Mouse (Mus musculus) heart, postnatal 4 days (tissue): ENCODE results near the gene Bzw2. TPM values are rescaled to one million over a fixed set of nuclear protein-coding genes. Genes with fewer than 3 reads are reported as not detected.

ENCODE experiments used
- DNase-seq: peaks from one replicate; pipeline ENCODE4 v3.0.0; 2021
- total RNA-seq, 2 experiments: library from RNA; stranded (reverse); gene quantifications; 2 replicates each; pipeline ENCODE4 v1.2.3; 2021

Gene Bzw2
- total RNA-seq, 2 experiments from 2014 or later, result 168 to 170 TPM

DNA sequence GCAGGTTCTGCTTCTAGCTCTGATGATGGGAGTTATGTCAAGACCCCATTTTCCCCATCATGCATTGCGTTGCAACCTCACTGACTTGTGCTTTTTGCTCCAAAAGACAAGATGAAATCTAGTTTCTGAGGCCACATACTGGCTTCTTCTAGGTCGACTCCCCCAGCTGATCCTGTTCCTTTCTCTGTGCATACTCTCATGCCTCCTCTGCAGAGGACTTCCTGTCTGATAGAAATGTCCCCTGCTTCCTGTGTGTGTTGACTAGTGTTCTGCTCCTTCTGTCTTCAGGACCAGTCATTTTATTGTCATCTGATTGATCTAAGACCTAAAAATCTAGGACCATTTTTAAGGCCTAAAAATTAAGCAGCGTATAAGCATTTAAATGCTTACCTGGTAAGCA is 22.5 kb downstream of the Bzw2 start:
- DNase-seq, result no peak

DNA sequence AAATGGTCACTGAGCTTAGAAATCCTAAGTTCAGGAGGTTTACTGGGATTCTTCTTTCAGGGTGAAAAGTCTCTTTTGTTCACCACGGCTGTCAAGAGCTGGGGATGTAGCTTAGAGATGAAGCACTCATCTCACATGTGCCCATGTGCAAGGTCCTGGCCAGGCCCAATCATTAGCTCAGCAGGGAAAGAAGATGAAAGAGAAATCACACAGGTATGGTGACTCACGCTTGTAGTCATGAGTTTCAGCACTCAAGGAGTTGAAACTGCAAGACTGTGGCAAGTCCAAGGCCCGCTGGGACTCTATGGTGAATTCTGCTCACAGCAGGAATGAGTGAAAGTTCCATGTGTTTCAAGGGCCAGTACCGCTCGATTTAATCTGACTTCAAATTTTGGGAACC is 23.8 kb downstream of the Bzw2 start:
- no peak for DNase-seq

DNA sequence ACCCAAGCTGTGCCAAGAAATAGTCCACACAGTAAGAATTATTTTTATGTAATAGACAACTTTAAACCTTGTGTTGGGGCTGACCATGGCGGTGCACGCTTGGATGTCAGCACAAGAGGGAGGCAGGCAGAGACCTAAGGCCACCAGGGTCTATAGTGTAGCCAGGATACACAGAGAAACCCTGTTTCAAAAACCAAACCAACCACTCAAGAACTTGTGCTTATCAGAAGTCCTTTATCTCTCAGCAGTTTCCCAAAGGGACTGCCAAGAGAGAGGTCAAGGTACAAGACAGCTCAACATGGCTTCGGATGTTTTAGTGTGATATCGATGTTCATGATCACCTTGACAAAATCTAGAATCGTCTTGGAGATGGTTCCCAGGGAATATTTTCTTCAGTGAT is 24.3 kb downstream of the Bzw2 start:
- DNase-seq, result no peak

DNA sequence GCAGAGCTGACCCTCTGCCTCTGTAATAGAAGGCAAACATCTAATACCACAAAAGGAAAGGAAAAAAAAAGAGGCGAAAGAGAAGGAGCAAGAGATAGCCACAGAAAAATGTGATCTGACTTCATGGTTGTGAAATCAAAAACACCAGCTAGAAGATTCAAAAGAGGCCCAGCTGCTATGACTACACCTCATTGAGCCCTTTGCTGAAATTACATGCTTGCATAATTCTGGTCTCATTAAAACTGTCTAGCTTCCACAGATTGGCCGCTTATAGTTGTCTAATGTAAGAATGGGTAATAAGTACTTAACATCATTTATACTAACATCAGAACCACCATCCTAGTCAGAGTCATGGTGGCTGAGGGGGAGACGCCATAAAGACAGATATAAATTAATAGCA is 25.2 kb downstream of the Bzw2 start:
- DNase-seq, result no peak

DNA sequence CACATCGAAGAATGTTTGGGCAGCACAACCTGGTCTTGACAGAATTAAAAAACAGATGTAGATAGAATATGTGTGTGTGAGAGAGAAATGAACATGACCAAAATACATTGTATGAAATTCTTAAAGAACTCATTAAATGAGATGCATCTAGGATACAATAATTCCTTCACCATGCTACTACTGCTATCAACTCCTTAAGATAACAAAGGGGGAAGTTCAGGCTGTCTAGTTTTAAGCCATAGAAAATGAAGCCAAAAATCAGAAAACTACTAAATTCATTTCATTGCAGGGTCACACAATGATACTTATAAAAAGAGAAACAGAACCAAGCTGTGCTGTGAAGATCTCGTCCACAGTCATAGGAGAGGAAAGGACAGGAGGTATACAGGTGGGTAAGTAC is 25.6 kb downstream of the Bzw2 start:
- no peak for DNase-seq

DNA sequence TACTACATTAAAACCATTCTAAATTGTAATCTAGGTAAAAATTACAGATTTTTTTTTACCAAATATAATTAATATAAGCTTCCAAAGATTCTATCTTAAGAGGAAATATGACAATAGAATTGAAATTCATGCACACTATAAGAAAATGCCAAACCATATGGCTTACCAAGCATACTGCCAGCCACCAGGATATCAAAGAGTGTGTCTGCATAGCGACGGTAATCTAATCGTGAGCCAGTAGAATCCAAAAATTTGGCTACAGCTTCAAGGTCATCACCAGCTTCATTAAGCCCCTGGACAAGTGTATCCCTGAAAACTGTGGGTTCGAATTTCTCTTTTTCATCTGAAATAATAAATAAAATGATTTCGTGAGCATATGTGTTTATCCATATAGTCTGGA is 28.1 kb downstream of the Bzw2 start:
- DNase-seq, result no peak

DNA sequence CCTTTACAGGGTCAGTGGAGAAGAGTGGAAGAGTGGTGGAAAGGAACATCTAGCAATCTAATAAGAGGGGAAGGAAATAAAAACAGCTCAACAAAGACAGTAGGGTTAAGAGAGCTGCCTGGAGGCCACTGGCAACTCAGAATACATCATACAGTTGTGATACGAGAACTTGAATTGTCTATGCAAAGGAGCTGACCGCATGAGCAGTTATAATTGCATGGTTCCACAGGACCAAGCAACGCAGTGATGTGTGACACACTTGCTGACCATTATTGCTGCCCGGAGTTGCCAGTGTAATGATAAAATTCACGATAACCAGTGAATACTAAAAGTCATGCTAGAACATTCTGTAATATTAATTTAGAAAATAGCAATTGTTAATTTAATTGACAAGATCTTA is 31.8 kb downstream of the Bzw2 start:
- DNase-seq, result no peak

DNA sequence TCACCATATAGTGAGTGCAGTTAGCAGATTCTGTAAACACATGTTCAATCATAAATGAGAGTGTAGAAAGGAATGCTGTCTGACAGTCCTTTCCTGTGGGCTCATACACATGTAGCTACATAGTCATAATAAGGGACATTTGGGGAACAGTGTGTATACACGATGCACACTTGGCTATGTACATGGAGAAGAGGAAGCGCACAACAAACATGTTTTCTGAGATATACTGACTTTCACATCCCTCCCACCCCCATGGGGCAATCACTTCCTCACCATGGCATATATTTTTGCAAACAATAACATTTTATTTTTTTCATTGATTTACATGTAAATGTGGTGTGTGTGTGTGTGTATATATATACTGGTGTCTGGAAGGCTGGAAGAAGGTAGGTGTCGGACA is 38.6 kb downstream of the Bzw2 start:
- no peak for DNase-seq

DNA sequence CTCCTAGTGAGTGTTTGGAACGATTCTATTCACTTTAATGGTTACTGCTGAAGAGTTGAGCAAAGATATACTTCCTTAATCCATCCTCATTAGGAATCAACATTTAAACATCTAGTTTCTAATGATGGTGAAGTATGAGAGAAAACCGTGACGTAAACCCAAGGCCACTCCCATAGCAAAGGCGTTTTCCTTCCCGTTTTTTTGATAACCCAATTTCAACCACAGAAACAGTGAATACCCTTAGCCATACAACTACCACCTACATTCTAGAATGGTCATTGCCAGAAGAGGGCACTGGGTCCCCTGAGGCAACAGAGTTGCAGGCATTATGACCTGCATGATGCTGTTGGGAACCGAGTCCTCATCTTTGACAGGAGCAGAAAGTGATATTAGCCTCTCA is 40.7 kb downstream of the Bzw2 start:
- DNase-seq, result no peak

DNA sequence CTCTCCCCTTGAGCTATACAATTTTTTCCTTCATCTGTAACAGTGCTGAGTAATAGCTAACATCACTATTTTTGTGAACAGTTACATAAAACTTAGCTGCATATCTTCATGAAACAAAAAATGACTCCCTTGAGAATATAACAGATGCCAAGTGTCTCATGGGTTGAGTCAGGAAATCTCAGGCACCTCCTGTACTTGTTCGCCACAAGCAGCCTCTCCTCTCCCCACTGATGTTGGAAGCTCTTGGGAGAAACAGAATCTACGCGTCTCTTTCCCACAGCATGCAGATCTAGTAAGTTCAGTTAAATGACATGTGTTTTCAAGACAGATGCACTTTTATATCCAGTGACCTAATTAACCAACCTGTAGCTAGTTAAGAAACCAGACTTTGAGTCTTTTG is 45.8 kb downstream of the Bzw2 start:
- no peak for DNase-seq

DNA sequence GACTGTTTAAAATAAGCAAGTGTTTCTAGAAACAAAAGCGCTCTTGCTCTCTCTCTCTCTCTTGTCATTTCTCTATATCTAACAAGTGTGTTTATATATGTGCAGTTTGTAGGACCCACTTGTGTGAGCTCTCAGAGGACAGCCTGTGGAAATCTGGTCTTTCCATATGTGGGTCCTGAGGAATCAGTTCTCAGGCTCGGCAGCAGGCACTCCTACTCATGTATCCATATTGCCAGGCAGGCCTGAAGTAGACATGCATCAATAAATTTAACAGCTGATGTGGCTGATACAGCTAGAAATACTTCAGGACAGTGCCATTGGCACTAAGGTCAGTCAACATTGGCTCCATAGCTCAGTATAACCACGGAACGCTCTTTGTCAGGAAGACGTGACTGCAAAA is 46.8 kb downstream of the Bzw2 start:
- DNase-seq, result no peak

DNA sequence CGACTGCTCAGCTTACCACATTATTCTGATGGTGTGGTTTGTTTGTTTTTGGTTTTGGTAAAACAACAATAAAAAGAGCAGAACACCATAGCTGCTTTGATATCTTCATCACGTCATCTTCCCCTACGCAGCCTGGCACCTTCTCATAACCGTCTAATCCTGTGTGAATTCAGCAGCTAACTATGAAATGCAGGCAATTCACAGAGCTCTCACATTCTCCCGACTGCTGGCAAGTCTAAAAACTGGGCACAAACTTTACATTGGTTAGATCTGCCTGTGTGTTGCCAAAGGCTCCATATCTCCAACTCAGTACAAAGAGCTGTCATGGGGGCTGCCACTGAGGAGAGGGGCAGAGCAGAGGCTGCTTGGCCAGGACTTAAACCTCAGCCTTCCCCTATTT is 47.4 kb downstream of the Bzw2 start:
- DNase-seq, result no peak

DNA sequence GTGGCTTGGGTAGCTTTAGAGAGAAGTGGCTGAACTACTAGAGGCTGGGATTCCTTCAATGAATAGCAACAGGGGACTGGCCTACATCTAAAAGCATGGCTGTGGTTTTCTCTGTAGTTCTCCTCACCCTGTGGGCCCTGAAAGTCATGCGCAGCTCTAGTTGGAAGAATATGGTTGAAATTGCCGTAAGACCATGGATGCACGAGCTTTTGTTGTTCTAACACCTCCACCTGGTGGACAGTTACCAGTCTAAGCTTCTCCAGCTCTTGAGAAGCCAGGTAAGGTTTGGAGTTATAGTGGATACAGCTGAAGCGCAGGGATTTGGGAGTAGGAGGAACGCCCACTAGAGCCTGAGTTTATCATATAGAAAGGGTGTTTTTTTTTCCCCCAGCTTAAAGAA is 49.4 kb downstream of the Bzw2 start:
- no peak for DNase-seq

DNA sequence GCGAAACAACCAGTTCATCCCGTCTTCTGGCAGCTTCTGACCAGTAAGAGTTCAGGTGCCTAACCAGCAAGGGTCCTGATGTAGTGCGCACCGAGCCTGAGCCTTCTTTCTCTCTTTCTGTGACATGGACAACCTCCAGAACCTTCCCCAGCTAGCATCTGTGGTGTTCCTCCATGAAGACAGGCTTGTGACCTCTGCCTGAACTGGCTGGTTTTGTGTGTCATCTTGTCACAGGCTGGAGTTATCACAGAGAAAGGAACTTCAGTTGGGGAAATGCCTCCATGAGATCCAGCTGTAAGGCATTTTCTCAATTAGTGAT is 54.3 kb downstream of the Bzw2 start:
- no peak for DNase-seq

DNA sequence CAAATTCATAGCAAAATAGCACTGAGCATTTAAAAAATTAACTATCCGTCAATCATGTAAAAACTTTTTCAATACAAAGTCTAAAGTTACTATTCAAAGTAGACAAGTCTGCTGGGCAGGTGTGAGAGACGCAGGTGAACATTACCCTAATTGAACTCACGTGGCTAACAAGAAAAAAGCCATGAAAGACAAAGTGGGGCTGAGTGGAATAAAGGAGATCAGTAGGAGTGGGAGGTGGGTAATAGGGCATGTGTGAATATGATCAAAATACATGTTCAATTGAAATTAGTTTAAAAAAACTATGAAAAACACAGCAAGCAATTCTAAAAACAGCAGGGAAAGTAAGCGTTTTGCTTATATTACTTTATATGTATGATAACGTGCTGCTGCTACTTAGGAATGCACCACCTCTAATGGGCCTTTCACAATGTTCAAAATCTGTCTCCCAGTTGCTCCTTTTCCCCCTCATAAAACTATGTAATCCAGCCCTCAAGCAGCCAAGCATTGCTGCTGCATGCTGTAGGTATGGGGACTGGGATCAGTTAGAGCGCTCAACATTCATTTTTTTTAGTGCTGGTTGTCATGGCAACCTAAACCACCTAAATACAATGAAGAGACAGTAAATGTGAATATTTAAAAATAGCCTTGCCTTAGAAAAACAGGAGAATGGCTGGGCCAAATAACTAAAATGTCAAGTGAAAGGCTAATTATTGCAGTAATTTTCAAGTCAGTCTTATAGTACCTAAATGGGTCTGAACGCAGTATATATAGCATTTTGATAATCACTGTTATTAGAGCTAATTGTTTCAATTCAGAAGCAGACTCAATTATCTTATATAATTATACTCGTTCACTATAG is 54.9 kb downstream of the Bzw2 start:
- no peak for DNase-seq

DNA sequence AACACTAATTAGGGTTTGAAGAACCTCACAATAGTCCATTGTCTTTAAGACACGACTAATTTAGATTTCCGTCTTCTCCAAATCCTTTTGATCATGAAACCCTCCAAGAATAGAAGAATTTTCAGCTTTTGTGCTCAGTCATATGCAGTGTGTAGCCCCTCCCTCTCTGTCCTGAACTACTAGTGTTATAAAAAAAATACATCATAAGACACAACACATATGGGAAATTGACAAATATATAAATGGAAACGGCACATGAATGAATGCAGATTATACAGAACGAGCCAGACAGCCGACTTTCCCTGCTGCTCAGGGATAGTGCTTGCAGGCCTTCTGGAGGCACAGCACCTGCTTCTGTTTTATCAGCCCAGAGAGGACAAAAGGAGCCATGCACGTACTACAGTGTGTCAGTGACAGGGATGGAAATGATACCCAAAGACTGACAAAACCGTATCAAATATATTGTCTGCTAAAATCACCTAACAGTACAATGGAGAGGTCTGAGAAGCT is 62.5 kb downstream of the Bzw2 start:
- DNase-seq, result no peak

DNA sequence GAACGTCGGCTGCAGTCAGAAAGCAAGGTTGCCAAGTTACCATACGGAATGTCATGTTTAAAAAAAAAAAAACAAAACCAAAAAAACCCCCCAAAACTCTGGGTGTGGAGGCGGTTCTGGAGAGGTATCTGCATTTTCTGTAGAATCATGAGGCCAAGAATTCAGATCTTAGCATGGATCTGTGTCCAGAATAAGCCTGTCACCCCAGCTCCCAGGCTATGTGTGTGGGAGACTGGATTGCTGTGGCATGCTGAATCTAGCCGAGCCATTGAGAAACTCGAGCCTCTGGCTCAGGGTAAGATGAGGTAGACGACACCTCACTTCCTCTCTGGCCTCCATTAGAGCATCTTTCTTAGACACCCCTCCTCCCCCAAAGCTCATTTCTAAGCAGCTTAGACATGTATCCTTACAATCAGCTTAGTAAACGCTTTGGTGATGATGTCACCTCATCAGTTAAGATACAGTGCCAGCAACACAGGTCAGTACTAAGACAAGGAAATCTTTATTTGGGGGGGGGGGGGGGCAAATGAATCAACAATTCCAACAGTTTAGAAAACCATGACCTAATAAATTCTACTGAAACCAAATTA is 64.7 kb downstream of the Bzw2 start:
- no peak for DNase-seq

DNA sequence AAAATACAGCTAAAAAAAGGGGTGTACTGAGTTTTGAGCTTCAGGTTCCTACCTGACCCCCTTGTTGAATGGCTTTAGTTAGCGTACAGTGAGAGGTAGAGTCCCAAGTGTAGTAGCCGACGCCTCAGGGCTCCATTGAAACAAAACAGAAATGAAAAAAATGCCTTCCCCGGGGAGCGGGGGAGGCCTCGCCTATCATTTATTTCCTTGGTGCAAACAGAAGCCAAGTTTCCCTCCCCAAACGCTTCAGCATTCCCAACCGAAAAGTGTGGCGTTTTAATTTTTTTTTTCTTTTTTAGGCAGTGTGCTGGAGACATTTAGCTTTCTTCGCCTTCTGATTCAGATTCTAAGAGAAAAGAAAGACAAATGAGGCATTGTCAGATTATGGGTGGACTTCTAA is 65.9 kb downstream of the Bzw2 start:
- DNase-seq, result no peak

DNA sequence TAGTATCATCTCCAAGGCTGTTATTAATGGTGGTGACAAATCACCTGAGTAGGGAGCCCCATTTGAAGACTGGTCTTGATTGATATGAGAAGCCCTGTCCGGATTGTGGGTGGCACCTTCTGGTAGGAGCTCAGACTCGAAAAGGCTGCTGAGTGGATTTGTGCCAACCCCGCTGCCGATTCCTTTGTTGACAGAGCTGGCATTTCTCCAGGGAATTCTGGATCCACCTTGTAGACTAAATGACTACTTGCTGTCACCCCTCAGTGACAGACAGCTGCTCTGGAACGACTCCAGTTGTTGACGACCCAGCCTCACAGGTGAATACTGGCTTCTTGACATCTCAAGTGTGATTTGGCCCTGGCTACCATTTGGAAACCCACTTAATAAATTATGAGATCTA is 68.7 kb downstream of the Bzw2 start:
- DNase-seq, result peak; percentile 31

DNA sequence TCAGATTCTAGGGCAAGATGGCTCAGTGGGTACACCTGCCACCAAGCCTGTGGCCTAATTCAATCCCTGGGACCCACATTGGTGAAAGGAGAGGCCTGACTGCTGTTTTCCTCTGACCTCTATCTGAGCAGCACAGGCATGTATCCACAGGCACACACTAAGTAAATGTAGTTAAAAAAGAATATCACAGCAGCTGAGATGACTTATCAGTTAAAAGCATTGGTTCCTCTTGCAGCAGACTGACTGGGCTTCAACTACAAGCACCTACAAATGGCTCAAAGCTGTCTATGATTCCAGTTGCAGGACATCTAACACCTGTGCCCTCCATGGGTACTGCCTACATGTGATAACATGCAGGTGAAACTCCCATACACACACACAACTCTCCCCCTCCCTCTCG is 69.1 kb downstream of the Bzw2 start:
- DNase-seq, result no peak

DNA sequence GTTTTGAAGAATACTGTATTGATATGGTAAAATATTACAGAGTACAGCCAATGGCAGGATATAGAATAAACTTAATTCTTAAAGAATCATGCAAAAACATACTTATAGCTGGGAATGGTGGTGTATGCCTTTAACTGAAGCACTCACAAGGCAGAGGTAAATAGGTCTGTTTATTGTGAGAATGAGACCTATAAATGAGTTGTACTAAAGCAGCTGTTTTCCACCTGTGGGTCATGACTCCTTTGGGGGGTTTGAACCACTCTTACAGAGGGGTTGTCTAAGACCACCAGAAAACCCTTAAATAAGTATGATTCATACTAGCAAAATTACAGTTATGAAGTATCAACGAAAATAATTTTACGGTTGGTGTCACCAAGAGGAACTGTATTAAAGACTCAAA is 72.5 kb downstream of the Bzw2 start:
- no peak for DNase-seq

DNA sequence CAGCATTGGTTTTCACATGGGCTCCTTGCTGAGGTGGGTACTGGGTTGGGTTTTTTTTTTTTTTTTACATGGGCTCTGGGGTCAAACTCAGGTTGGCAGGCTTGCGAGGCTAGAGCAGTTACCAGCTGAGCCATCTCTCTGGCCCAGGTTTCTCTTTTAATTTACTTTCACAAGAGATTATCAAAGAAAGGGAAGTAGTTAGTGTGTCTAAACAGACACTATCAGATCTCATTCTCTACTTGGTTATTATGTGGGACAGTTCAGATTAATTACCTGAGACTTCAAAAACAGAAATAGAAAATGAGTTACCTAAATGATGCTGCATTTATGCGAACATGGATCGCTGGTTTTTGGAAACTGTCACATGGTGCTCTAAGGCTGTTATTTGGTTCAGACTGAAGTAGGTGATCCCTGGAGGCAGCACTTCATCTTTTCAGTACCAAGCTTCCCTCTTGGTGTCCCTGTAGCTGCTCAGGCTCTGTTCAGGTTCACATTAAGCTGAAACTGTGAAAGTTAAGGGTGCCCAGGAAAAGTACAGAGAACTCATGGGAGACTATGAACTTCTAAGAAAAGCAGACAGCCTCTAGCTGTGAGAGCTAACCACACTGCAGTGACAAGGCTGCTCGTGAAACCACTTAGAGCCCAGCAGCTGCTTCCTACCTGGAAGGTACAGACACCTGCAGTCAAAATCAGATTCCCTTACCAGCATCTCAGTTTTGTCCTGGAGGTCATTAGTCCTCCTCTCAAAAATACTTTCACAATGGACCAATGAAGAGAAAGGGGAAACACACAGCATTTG is 79.6 kb downstream of the Bzw2 start:
- no peak for DNase-seq

DNA sequence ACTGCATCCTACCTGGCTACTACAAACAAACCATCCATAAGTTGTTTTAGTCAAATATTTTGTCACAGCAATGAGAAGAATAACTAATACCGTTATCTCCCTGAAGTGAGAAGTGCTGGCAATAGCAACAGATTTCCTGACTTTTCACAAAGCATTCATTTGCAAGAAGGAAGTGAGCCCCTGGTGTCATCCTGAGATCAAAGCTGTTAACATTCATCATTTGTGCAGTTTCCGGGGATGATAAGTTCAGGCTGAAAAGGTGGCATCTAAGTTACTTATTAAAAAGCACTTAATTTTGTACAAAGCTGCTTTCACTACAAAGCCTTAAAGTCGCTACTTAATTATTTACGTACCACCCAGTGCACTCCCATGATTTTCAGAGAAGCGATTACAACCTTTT is 85.0 kb downstream of the Bzw2 start:
- DNase-seq, result no peak

DNA sequence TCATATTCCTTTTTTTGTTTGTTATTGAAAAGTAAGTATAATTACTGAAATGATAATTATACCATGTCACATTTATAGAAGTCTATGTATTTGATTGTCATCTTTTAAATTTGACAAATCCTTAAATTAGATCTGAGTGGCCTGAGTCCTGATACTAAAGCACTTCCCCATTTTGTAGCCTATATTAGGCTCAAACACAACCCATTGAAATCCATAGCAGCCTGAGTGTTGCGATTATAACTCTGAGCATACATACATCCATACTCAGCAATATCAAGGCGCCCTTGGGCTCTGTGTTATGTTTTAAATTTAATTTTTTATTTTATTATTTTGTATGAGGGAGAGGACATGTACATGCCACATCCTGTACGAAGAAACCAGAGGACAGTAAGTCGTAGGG is 87.6 kb downstream of the Bzw2 start:
- no peak for DNase-seq
